Comparison of ENCODE assay signal across 13 mouse cellular contexts in genomic region chr17:70510441-70510840, GRCm38 (mm10).
"Had no signal": no experiment of that assay in that cellular context is flagged by ENCODE, and none has a peak within 500 bp of the region (broad histone marks: within the 10 kb centered on the region; RNA-seq: fewer than 3 reads in every experiment).

No protein-coding gene starts in this region.

- DNase-seq: kidney, postnatal 14 days; left cerebral cortex, postnatal 4 days; lung, adult 18-20 months; retina, postnatal 1 day; right cerebral cortex, postnatal 4 days; spleen, adult 18-20 months; thymus, postnatal 36 days had no signal

- H3K9ac ChIP-seq: kidney, embryonic 15.5 days; limb, embryonic 13.5 days; liver, embryonic 14.5 days; midbrain, embryonic 12.5 days; neural tube, embryonic 13.5 days had no signal

- H3K4me1 ChIP-seq: kidney, embryonic 15.5 days; neural tube, embryonic 13.5 days had no signal

- H3K4me3 ChIP-seq: kidney, embryonic 15.5 days; limb, embryonic 13.5 days; midbrain, embryonic 12.5 days; neural tube, embryonic 13.5 days had no signal

- H3K4me2 ChIP-seq: kidney, embryonic 15.5 days; limb, embryonic 13.5 days; midbrain, embryonic 12.5 days; neural tube, embryonic 13.5 days had no signal

- H3K27ac ChIP-seq: kidney, embryonic 15.5 days; limb, embryonic 13.5 days; liver, embryonic 14.5 days; midbrain, embryonic 12.5 days; neural tube, embryonic 13.5 days had no signal

- H3K9me3 ChIP-seq: kidney, embryonic 15.5 days; limb, embryonic 13.5 days; midbrain, embryonic 12.5 days; neural tube, embryonic 13.5 days had no signal

- ATAC-seq: midbrain, embryonic 16.5 days had no signal

- H3K36me3 ChIP-seq: kidney, embryonic 15.5 days; limb, embryonic 13.5 days; midbrain, embryonic 12.5 days; neural tube, embryonic 13.5 days had no signal

- H3K27me3 ChIP-seq: kidney, embryonic 15.5 days; limb, embryonic 13.5 days; midbrain, embryonic 12.5 days; neural tube, embryonic 13.5 days had no signal
